Mouse (Mus musculus) olfactory bulb, adult 2 months (tissue): ENCODE results near the gene Aurkb.

Experiments
- CTCF ChIP-seq: fragments of 200-500 bp; IDR thresholded peaks from 2 replicates; pipeline ENCODE4 v1.5.1; 2012; ENCODE audit warnings: low read depth, mild to moderate bottlenecking, low read length, moderate library complexity; ENCODE audit not compliant: insufficient read depth
- POLR2A ChIP-seq: fragments of 200-500 bp; IDR thresholded peaks from 2 replicates; pipeline ENCODE4 v1.6.1; 2012; ENCODE audit warnings: mild to moderate bottlenecking, low read depth, low read length, moderate library complexity; ENCODE audit not compliant: insufficient read depth

- TF ChIP-seq CTCF (no peak), POLR2A (no peak)
These were observed 6.3 kb downstream of the Aurkb start for GRCm38 (mm10) chr11:69051771-69052170.
